Mouse (Mus musculus) lung, embryonic 14.5 days (tissue): ENCODE data around the gene Olfr18. TPM values are rescaled to one million over a fixed set of nuclear protein-coding genes. Genes with fewer than 3 reads are reported as not detected.
"Not testable (repeated sequence)": the region's sequence is repeated elsewhere in the genome, so short reads cannot be mapped to it uniquely, and the experiment has no call there.

Experiments used
- ATAC-seq: fragments of 200-750 bp; cut with Nextera tagmentation; 2 replicates; pipeline ENCODE4 v1.8.0; 2017; ENCODE audit warnings: mild to moderate bottlenecking, moderate TSS enrichment, moderate library complexity; ENCODE audit not compliant: insufficient read depth
- DNase-seq: peaks from one replicate; pipeline ENCODE4 v3.0.0-alpha.2; 2015
- H3K27ac ChIP-seq: fragments of 300-500 bp; sonication (generic); 2 replicates; pipeline ENCODE4 v1.5.1; 2014; ENCODE audit warnings: low read depth, mild to moderate bottlenecking, moderate library complexity
- H3K27me3 ChIP-seq: fragments of 300-500 bp; sonication (generic); 2 replicates; pipeline ENCODE4 v1.6.1; 2014; ENCODE audit warnings: low read length, control low read depth; ENCODE audit not compliant: insufficient read depth
- H3K36me3 ChIP-seq: fragments of 300-500 bp; sonication (generic); 2 replicates; pipeline ENCODE4 v1.6.1; 2014; ENCODE audit warnings: control low read depth; ENCODE audit not compliant: insufficient read depth
- H3K4me1 ChIP-seq: fragments of 300-500 bp; sonication (generic); 2 replicates; pipeline ENCODE4 v1.6.1; 2014; ENCODE audit warnings: antibody characterized with exemption, control low read depth; ENCODE audit not compliant: insufficient read depth
- H3K4me2 ChIP-seq: fragments of 300-500 bp; sonication (generic); 2 replicates; pipeline ENCODE4 v1.6.1; 2014; ENCODE audit warnings: mild to moderate bottlenecking
- H3K4me3 ChIP-seq: fragments of 300-500 bp; sonication (generic); 2 replicates; pipeline ENCODE4 v1.5.1; 2014; ENCODE audit warnings: low read depth, low read length
- H3K9ac ChIP-seq: fragments of 300-500 bp; sonication (generic); 2 replicates; pipeline ENCODE4 v1.6.1; 2014
- H3K9me3 ChIP-seq: fragments of 300-500 bp; sonication (generic); 2 replicates; pipeline ENCODE4 v1.6.1; 2016; ENCODE audit warnings: low read depth, low read length, control low read depth
- CTCF ChIP-seq: IDR thresholded peaks from 2 replicates; pipeline ENCODE4 v1.5.1; 2016; ENCODE audit warnings: antibody characterized with exemption, low read depth
- WGBS: fragments of 180-500 bp; shearing (Covaris S2); extraction: QIAGEN DNeasy Blood & Tissue Kit; methylation state at CpG from one replicate; pipeline ENCODE4 v1.1.7; 2014; 5-methylcytosine and 5-hydroxymethylcytosine counted together
- polyA plus RNA-seq: library from polyadenylated mRNA; unstranded; fragments of >200 nt; fragmentation: Nextera tagmentation; extraction: Ambion mirVana; gene quantifications from 2 replicates; pipeline ENCODE4 v1.2.1, GENCODE M21; 2014

Gene Olfr18
- polyA plus RNA-seq, 1 experiment from 2014 or later = not detected

- Histone ChIP-seq H3K4me1 (no peaks in the 10 kb centered on the region), H3K36me3 (no peaks in the 10 kb centered on the region), H3K27me3 (no peaks in the 10 kb centered on the region), H3K4me3 (no peak within 1 kb of the TSS), H3K4me2 (no peak within 1 kb of the TSS), H3K27ac (no peak within 1 kb of the TSS), H3K9ac (no peak within 1 kb of the TSS), H3K9me3 (no peaks in the 10 kb centered on the region)
- ATAC-seq (no peak), DNase-seq (no peak)
- TF ChIP-seq CTCF = no peak
- whole genome bisulfite sequencing = 86% methylated on average over 1 of the region's 1 CpGs
These were observed 37.7 kb downstream of the Olfr18 start, which contains the start of gene Olfr873 for GRCm38 (mm10) chr9:20298232-20298631. Gene Olfr873 (plus strand): TSS chr9:20298532.

GRCm38 (mm10) chr9:20295562-20295961 lies 40.3 kb downstream of the Olfr18 start:
- not testable (repeated sequence) for H3K9ac ChIP-seq, H3K4me1 ChIP-seq, ATAC-seq, H3K27ac ChIP-seq, H3K36me3 ChIP-seq, H3K4me3 ChIP-seq, H3K9me3 ChIP-seq, H3K27me3 ChIP-seq, DNase-seq, H3K4me2 ChIP-seq
- WGBS = 79% methylated on average over 5 of the region's 5 CpGs

GRCm38 (mm10) chr9:20282051-20282450 lies 53.8 kb downstream of the Olfr18 start, which contains the start of gene Olfr39:
Gene Olfr39 (plus strand): TSS chr9:20282351.
- no peaks in the 10 kb centered on the region for H3K4me1 ChIP-seq
- H3K4me3 ChIP-seq = no peak within 1 kb of the TSS
- ATAC-seq (no peak), DNase-seq (no peak)
- no peak within 1 kb of the TSS for H3K27ac ChIP-seq
- 65% methylated on average over 1 of the region's 1 CpGs for WGBS
- no peak within 1 kb of the TSS for H3K4me2 ChIP-seq
- no peaks in the 10 kb centered on the region for H3K27me3 ChIP-seq
- no peak within 1 kb of the TSS for H3K9ac ChIP-seq
- no peak for TF ChIP-seq CTCF
- no peaks in the 10 kb centered on the region for H3K36me3 ChIP-seq
- H3K9me3 ChIP-seq = no peaks in the 10 kb centered on the region

Other genes with a start within 250 kb of the Olfr18 start
- gene Olfr868, start 237.5 kb downstream of the Olfr18 start, polyA plus RNA-seq = not detected in 2 replicates
- gene Olfr869, start 207.1 kb downstream of the Olfr18 start, polyA plus RNA-seq = not detected in 2 replicates
- gene Olfr870, start 162.0 kb downstream of the Olfr18 start, polyA plus RNA-seq = not detected in 2 replicates
- gene Olfr871, start 123.9 kb downstream of the Olfr18 start, polyA plus RNA-seq = not detected in 2 replicates
- not detected in 2 replicates for gene Olfr872, start 99.0 kb downstream of the Olfr18 start, polyA plus RNA-seq
- not detected in 2 replicates for gene Olfr39, start 53.7 kb downstream of the Olfr18 start, polyA plus RNA-seq
- gene Olfr873, start 37.6 kb downstream of the Olfr18 start, polyA plus RNA-seq = not detected in 2 replicates
- 37.8 and 39.7 TPM in 2 replicates for gene Zfp560, start 49.1 kb upstream of the Olfr18 start, polyA plus RNA-seq
- gene Zfp26, start 124.1 kb upstream of the Olfr18 start, polyA plus RNA-seq = 30.2 and 34.0 TPM in 2 replicates
- 23.6 and 26.6 TPM in 2 replicates for gene Zfp426, start 156.7 kb upstream of the Olfr18 start, polyA plus RNA-seq
- gene Zfp266, start 185.3 kb upstream of the Olfr18 start, polyA plus RNA-seq = 99.6 and 107 TPM in 2 replicates
- 20.5 and 22.1 TPM in 2 replicates for gene Zfp846, start 245.2 kb upstream of the Olfr18 start, polyA plus RNA-seq